Mouse (Mus musculus) lung, adult 18-20 months (tissue): ENCODE data around the gene Zfp185.

Experiments
- DNase-seq, 2 experiments: peaks; one replicate each; pipeline ENCODE4 v3.0.0; 2022; ENCODE audit warnings: mixed read lengths in 2 of 2

Gene Zfp185

GRCm38 (mm10) chrX:72986841-72987519, at the start of gene Zfp185:
Gene Zfp185 (plus strand): TSS chrX:72987339.
- DNase-seq: peak; percentile 71 to 72

GRCm38 (mm10) chrX:72953464-72953863, 33.7 kb upstream of the Zfp185 start:
- DNase-seq: no peak

- DNase-seq: no peak
Measured at GRCm38 (mm10) chrX:72956486-72956885, 30.7 kb upstream of the Zfp185 start.

GRCm38 (mm10) chrX:72960431-72960830, 26.7 kb upstream of the Zfp185 start:
- peak; percentile 4 to 18 for DNase-seq

- DNase-seq: no peak
Measured at GRCm38 (mm10) chrX:72961511-72961910, 25.6 kb upstream of the Zfp185 start.

GRCm38 (mm10) chrX:72962743-72963142, 24.4 kb upstream of the Zfp185 start:
- no peak for DNase-seq

GRCm38 (mm10) chrX:72982831-72983230, 4.3 kb upstream of the Zfp185 start:
- no peak for DNase-seq

- DNase-seq: no peak
Measured at GRCm38 (mm10) chrX:72985607-72986006, 1.5 kb upstream of the Zfp185 start.

- DNase-seq: no peak
Measured at GRCm38 (mm10) chrX:72987520-72987905, 374 bp downstream of the Zfp185 start.

GRCm38 (mm10) chrX:72988431-72988830, 1.3 kb downstream of the Zfp185 start:
- DNase-seq: no peak

GRCm38 (mm10) chrX:72990581-72990980, 3.4 kb downstream of the Zfp185 start:
- no peak for DNase-seq

GRCm38 (mm10) chrX:72992291-72992919, 5.3 kb downstream of the Zfp185 start:
- no peak for DNase-seq

- DNase-seq: no peak
Measured at GRCm38 (mm10) chrX:72995542-72995941, 8.4 kb downstream of the Zfp185 start.

- no peak for DNase-seq
Measured at GRCm38 (mm10) chrX:73003110-73003509, 16.0 kb downstream of the Zfp185 start.

GRCm38 (mm10) chrX:73005678-73006077, 18.5 kb downstream of the Zfp185 start:
- no peak for DNase-seq

- peak; percentile 92 to 94 for DNase-seq
Measured at GRCm38 (mm10) chrX:73007597-73008479, 20.7 kb downstream of the Zfp185 start.

GRCm38 (mm10) chrX:73012846-73013245, 25.7 kb downstream of the Zfp185 start:
- DNase-seq: no peak

GRCm38 (mm10) chrX:73037003-73037402, 49.9 kb downstream of the Zfp185 start, which contains the start of gene Pnma5:
Gene Pnma5 (minus strand): TSS chrX:73037103.
- no peak for DNase-seq

GRCm38 (mm10) chrX:73038831-73039230, 51.7 kb downstream of the Zfp185 start:
- DNase-seq: no peak

- no peak for DNase-seq
Measured at GRCm38 (mm10) chrX:73039666-73040065, 52.5 kb downstream of the Zfp185 start.

GRCm38 (mm10) chrX:73053860-73054563, 66.9 kb downstream of the Zfp185 start:
- peak; percentile 88 to 92 for DNase-seq

- no peak for DNase-seq
Measured at GRCm38 (mm10) chrX:73061528-73061927, 74.4 kb downstream of the Zfp185 start.

- DNase-seq: no peak
Measured at GRCm38 (mm10) chrX:73062323-73062722, 75.2 kb downstream of the Zfp185 start.
